Mouse (Mus musculus) CH12.LX (cell line): ENCODE measurements at regions not wholly inside any gene's neighbourhood (a gene's known extent, or its start where the extent isn't known, plus 50 kb on each side); places are given as distances from the start of the nearest gene placed in this dataset.
"Not testable (repeated sequence)": the region's sequence is repeated elsewhere in the genome, so short reads cannot be mapped to it uniquely, and the experiment has no call there.

Experiments
- CTCF ChIP-seq, 2 experiments: IDR thresholded peaks in 1 of 2; conservative IDR thresholded peaks in 1 of 2; 2 replicates each; pipeline ENCODE4 v1.5.1; 2011 to 2012; ENCODE audit warnings: low read depth in 2 of 2, low read length in 2 of 2, improper control_type of control experiment in 1 of 2, inconsistent platforms in 1 of 2, mild to moderate bottlenecking in 1 of 2, moderate library complexity in 1 of 2
- EP300 ChIP-seq: IDR thresholded peaks from 2 replicates; pipeline ENCODE4 v1.6.1; 2011; ENCODE audit warnings: low read length, improper control_type of control experiment
- MAX ChIP-seq: IDR thresholded peaks from 2 replicates; pipeline ENCODE4 v1.6.1; 2011; ENCODE audit warnings: low read length, improper control_type of control experiment
- POLR2A ChIP-seq: IDR thresholded peaks from 2 replicates; pipeline ENCODE4 v1.6.1; 2011; ENCODE audit warnings: low read depth, mild to moderate bottlenecking, improper control_type of control experiment, low read length
- USF2 ChIP-seq: conservative IDR thresholded peaks from 2 replicates; pipeline ENCODE4 v1.6.1; 2011; ENCODE audit warnings: low read depth, low read length, improper control_type of control experiment

DNA sequence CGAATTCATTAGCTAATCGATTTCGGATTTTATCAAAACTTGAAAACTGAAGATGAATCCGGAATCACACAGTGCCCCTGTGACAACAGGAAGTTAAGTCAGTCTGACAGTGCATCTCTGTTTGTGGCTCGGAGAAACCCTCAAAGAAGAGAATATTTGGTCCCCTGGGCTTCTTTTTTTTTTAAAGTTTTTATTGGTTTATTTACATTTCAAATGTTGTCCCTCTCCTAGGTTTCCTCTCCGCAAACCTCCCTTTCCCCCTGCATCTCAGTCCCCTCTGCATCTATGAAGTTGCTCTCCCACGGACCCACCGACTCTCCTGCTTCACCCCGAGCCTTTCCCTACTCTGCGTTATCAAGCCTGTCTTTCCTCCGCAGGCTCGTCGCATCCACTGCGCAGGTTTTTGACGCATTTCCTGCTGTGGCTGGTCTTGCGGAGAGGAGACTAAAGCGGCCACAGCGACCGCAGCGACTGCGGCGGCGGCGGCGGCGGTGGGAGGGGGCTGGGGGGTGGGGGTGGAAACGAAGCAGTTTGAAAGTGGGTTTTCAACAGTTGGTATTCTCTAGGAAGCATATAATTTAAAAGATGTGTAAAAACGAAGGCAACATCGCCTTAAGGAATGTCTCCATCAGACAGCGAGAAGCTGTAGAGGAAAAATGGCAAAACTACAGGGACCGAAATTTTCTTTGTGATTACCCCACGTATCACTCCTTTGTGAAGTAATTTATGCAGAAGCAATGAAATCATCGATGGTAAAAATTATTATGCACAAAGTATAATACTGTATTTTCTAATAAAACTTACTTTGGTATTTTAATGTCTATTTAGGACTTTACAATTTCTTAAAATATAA is 251.2 kb upstream of the Snrpn start:
- TF ChIP-seq CTCF (conservative IDR thresholded peaks at IDR 0.05 in 1 of 2, IDR thresholded peaks at IDR 0.05 in 1 of 2; ENCODE audit: low read depth in 2 of 2, low read length in 2 of 2); POLR2A; MAX; USF2; EP300: not testable (repeated sequence)
